Comparison of ENCODE assay signal across 8 mouse cellular contexts in genomic region chr5:107874561-107875260, GRCm38 (mm10). TPM values are rescaled to one million over a fixed set of nuclear protein-coding genes. Genes with fewer than 3 reads are reported as not detected.
A peak's percentile ranks its signal among the peaks of the same experiment; 100 is the strongest.
DNase-seq lines count a peak whose midpoint lies in the region; ATAC-seq lines count a peak whose summit lies in the region.

TSS of gene Evi5 (minus strand) at chr5:107875107.

- no peak within 1 kb of the TSS for H3K27ac ChIP-seq in forebrain, embryonic 16.5 days (ENCODE audit: low read length)
- no peak within 1 kb of the TSS for H3K27ac ChIP-seq in hindbrain, embryonic 14.5 days
- H3K27ac ChIP-seq in liver, embryonic 12.5 days: peak within 1 kb of the TSS; percentile 100

- H3K9ac ChIP-seq in forebrain, embryonic 16.5 days (replicated peaks; ENCODE audit: low read depth, low read length): no peak within 1 kb of the TSS
- H3K9ac ChIP-seq in hindbrain, embryonic 14.5 days: no peak within 1 kb of the TSS
- H3K9ac ChIP-seq in liver, embryonic 12.5 days: peak within 1 kb of the TSS; percentile 81

- H3K27me3 ChIP-seq in forebrain, embryonic 16.5 days (replicated peaks; ENCODE audit: control insufficient read depth, insufficient read depth, low read length): no peaks in the 10 kb centered on the region
- no peaks in the 10 kb centered on the region for H3K27me3 ChIP-seq in hindbrain, embryonic 14.5 days (ENCODE audit: control insufficient read depth, insufficient read depth, low read length)
- H3K27me3 ChIP-seq in liver, embryonic 12.5 days (replicated peaks): no peaks in the 10 kb centered on the region

- 43% methylated on average over 4 of the region's 4 CpGs for WGBS in forebrain, embryonic 16.5 days
- WGBS in hindbrain, embryonic 14.5 days: 45% methylated on average over 4 of the region's 4 CpGs
- WGBS in liver, embryonic 12.5 days (ENCODE audit: insufficient replicate concordance): 24% methylated on average over 4 of the region's 4 CpGs

- no peaks in the 10 kb centered on the region for H3K9me3 ChIP-seq in forebrain, embryonic 16.5 days (ENCODE audit: control insufficient read depth, low read length)
- H3K9me3 ChIP-seq in hindbrain, embryonic 14.5 days (ENCODE audit: control insufficient read depth, low read length): no peaks in the 10 kb centered on the region
- no peaks in the 10 kb centered on the region for H3K9me3 ChIP-seq in liver, embryonic 12.5 days (replicated peaks)

- no peak within 1 kb of the TSS for H3K4me3 ChIP-seq in forebrain, embryonic 16.5 days (replicated peaks; ENCODE audit: low read length)
- no peak within 1 kb of the TSS for H3K4me3 ChIP-seq in hindbrain, embryonic 14.5 days (replicated peaks; ENCODE audit: low read length)
- peak within 1 kb of the TSS; percentile 71 for H3K4me3 ChIP-seq in liver, embryonic 12.5 days

- no peaks in the 10 kb centered on the region for H3K36me3 ChIP-seq in forebrain, embryonic 16.5 days (ENCODE audit: control insufficient read depth, insufficient read depth)
- H3K36me3 ChIP-seq in hindbrain, embryonic 14.5 days (replicated peaks; ENCODE audit: control insufficient read depth, insufficient read depth): no peaks in the 10 kb centered on the region
- peaks cover 19% of the 10 kb centered on the region for H3K36me3 ChIP-seq in liver, embryonic 12.5 days

- ATAC-seq in forebrain, embryonic 16.5 days: no peak
- ATAC-seq in hindbrain, embryonic 14.5 days (ENCODE audit: low FRiP score): no peak
- ATAC-seq in liver, embryonic 12.5 days: peak; percentile 91

- H3K4me1 ChIP-seq in forebrain, embryonic 16.5 days (replicated peaks; ENCODE audit: control insufficient read depth, insufficient read depth, low read length): no peaks in the 10 kb centered on the region
- H3K4me1 ChIP-seq in hindbrain, embryonic 14.5 days (replicated peaks; ENCODE audit: control insufficient read depth, insufficient read depth, low read length): no peaks in the 10 kb centered on the region
- peaks cover 62% of the 10 kb centered on the region for H3K4me1 ChIP-seq in liver, embryonic 12.5 days

- peak; percentile 74 for DNase-seq in kidney, adult 9 months
- no peak for DNase-seq in kidney, postnatal 10 days
- DNase-seq in adrenal gland, postnatal 10 days: no peak
- DNase-seq in hindbrain, embryonic 14.5 days (ENCODE audit: low spot score): no peak
- DNase-seq in embryo, embryonic 10.5 days (ENCODE audit: low spot score): no peak
- no peak for DNase-seq in right cerebral cortex, postnatal 36 days (ENCODE audit: low spot score in 2 of 2)

- no peak within 1 kb of the TSS for H3K4me2 ChIP-seq in forebrain, embryonic 16.5 days (ENCODE audit: low read length)
- no peak within 1 kb of the TSS for H3K4me2 ChIP-seq in hindbrain, embryonic 14.5 days (replicated peaks)
- H3K4me2 ChIP-seq in liver, embryonic 12.5 days: peak within 1 kb of the TSS; percentile 70

RNA-seq across cellular contexts. Expression of gene Evi5, which starts in this region (rescaled TPM):
- 10 to 100 TPM; 54.0 to 58.4 TPM for total RNA-seq in adrenal gland, postnatal 10 days (2021)
- 51.6 and 54.6 TPM in 2 replicates for polyA plus RNA-seq in forebrain, embryonic 16.5 days (2015; fragmentation: Nextera tagmentation; extraction: Ambion mirVana)
- 49.1 and 53.3 TPM in 2 replicates for polyA plus RNA-seq in hindbrain, embryonic 14.5 days (2014; fragmentation: Nextera tagmentation; extraction: Ambion mirVana)
- polyA plus RNA-seq in liver, embryonic 12.5 days (2016; fragmentation: Nextera tagmentation; extraction: Ambion mirVana): 56.5 and 58.5 TPM in 2 replicates
